Mouse (Mus musculus): Measurements from ENCODE around the gene Ctnnd2. TPM values are rescaled to one million over a fixed set of nuclear protein-coding genes. Genes with fewer than 3 reads are reported as not detected.

The Ctnnd2 gene
- polyA plus RNA-seq, 1 experiment from 2014 or later: 2.0 TPM

DNA sequence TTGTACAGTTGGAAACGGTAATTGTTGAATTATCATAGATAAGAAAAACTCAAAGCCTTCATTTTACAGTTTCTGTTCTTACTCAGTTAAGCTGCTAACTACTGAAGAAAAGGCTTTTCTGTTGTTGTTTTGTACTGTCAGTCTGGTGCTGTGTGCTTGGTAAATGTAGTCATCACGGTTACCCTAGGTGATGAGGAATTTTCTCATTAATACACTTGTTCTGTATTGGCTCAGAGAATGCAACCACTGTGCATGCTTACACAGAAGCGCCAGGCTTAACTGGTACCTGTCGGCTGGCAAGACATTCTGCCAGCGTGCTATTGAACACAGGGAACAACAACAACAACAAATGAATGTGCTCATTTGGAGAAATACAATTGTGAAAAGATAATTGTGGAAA lies 103.3 kb downstream of the Ctnnd2 start:
- H3K9ac ChIP-seq: no peak overlapping the region
- 90% methylated on average over 5 of the region's 5 CpGs for WGBS
- ATAC-seq: no peak

DNA sequence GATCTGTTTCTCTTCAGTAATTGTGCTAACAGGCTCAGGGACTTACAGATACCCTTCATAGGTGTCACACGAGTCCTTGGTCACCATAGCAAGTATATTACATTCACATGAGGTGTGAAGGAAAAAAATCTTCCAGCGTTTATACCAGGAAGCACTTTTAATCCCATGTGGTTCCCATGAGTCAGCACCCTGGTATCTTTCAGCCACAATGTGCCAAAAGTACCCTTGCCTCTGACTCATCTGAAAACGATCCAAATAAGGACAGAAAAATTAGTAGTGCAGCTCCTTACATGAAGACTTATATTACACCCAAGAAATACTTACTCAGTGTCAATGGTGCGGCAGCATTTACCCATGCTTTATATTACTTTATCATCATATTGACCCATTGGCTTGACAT lies 104.3 kb downstream of the Ctnnd2 start:
- H3K27ac ChIP-seq: no peak overlapping the region
- no peak for ATAC-seq
- no peaks in the 10 kb centered on the region for H3K27me3 ChIP-seq (replicated peaks)
- no peaks in the 10 kb centered on the region for H3K36me3 ChIP-seq
- H3K4me1 ChIP-seq (replicated peaks): no peaks in the 10 kb centered on the region
- H3K4me2 ChIP-seq (replicated peaks): no peak overlapping the region
- no peaks in the 10 kb centered on the region for H3K9me3 ChIP-seq
- no peak overlapping the region for H3K4me3 ChIP-seq (replicated peaks)
- WGBS: 80% methylated on average over 4 of the region's 4 CpGs
- no peak overlapping the region for H3K9ac ChIP-seq

More for the DNA sequence above, 103.3 kb downstream of the Ctnnd2 start:
- Histone ChIP-seq H3K9me3 (no peaks in the 10 kb centered on the region), H3K27me3 (replicated peaks) (no peaks in the 10 kb centered on the region), H3K4me3 (replicated peaks) (no peak overlapping the region), H3K36me3 (no peaks in the 10 kb centered on the region), H3K4me1 (replicated peaks) (no peaks in the 10 kb centered on the region), H3K27ac (no peak overlapping the region), H3K4me2 (replicated peaks) (no peak overlapping the region)

DNA sequence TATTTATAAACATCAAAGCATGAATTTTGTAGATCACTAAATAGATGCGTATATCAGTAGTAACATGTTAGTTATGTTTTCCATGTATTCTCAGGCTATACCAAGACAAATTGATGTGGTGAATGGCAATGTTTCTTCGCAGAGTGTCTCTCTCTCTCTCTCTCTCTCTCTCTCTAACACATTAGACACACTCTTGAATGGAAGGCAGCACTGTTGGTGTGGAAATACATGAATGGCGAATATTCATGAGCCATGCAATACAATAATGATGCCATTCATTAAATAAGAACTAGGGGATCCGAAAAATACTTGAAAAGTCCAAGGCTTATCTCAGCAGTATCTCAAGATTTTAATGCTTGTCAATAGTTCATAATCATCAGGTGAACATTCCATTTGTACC lies 106.2 kb downstream of the Ctnnd2 start:
- 88% methylated on average over 4 of the region's 4 CpGs for WGBS
- Histone ChIP-seq H3K4me1 (replicated peaks) (no peaks in the 10 kb centered on the region), H3K9ac (no peak overlapping the region), H3K27ac (no peak overlapping the region), H3K4me3 (replicated peaks) (no peak overlapping the region), H3K9me3 (no peaks in the 10 kb centered on the region), H3K4me2 (replicated peaks) (no peak overlapping the region), H3K36me3 (no peaks in the 10 kb centered on the region), H3K27me3 (replicated peaks) (no peaks in the 10 kb centered on the region)
- no peak for ATAC-seq

DNA sequence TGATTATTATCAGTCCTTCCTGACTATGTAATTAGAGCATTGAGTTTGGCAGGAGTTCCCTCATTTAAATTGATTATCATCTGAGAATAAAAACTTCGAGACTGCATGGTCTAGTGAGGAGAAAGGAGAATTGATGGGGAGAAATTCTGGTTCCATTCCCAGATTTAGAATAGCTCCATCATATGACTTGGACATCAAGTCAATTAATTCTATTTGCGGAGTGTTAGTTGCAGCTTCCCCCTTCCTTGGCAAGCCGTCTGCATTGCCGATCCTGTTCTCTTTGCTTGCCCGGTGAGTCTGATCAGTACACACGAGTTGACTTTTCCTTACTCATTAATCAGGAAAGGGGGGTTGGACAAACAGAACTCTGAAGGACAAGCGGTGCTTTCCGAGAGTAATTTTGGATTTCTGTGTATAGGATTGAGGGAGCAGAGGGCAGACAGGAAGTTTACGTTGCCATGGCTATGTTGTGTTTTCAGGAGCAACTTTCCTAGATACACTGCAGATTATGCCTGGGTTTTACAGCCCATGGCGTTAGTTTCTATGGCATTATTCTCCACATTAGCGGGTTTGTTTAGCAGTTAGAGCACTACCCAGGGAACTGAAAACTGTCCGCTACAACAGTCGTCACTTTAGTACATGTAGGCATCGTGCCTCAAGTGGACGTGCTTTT lies 113.3 kb downstream of the Ctnnd2 start:
- Histone ChIP-seq H3K9me3 (no peaks in the 10 kb centered on the region), H3K27ac (no peak overlapping the region), H3K9ac (no peak overlapping the region), H3K4me1 (replicated peaks) (no peaks in the 10 kb centered on the region), H3K27me3 (replicated peaks) (no peaks in the 10 kb centered on the region), H3K36me3 (no peaks in the 10 kb centered on the region), H3K4me3 (replicated peaks) (no peak overlapping the region), H3K4me2 (replicated peaks) (peak overlapping the region; percentile 36)
- 43% methylated on average over 15 of the region's 15 CpGs for WGBS
- no peak for ATAC-seq

GRCm38 (mm10) chr15:30286245-30286642 lies 113.9 kb downstream of the Ctnnd2 start:
- H3K4me1 ChIP-seq (replicated peaks): no peaks in the 10 kb centered on the region
- H3K9ac ChIP-seq: no peak overlapping the region
- H3K27me3 ChIP-seq (replicated peaks): no peaks in the 10 kb centered on the region
- H3K9me3 ChIP-seq: no peaks in the 10 kb centered on the region
- H3K27ac ChIP-seq: no peak overlapping the region
- WGBS: 74% methylated on average over 7 of the region's 7 CpGs
- H3K36me3 ChIP-seq: no peaks in the 10 kb centered on the region
- no peak overlapping the region for H3K4me3 ChIP-seq (replicated peaks)
- no peak for ATAC-seq
- peak overlapping the region; percentile 36 for H3K4me2 ChIP-seq (replicated peaks)

DNA sequence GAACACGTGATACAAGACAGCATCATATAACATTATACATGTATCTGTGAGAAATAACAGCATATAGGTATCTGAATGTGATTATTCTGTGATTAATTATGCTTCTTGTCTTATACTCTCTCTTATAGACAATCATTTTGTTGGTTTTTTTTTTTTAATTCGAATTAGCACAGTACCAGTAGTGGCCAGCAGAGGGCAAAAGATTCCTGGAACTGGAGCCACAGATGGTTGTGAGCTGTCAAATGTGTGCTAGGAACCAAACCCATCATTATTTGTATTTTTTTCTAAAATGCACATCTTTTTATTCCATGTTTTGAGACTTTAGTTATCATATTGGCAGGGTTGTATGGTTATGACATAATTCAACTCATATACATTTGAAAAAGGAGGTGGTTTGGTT lies 130.4 kb downstream of the Ctnnd2 start:
- Histone ChIP-seq H3K4me1 (replicated peaks) (no peaks in the 10 kb centered on the region), H3K4me2 (replicated peaks) (no peak overlapping the region), H3K27me3 (replicated peaks) (no peaks in the 10 kb centered on the region), H3K27ac (no peak overlapping the region), H3K9me3 (no peaks in the 10 kb centered on the region), H3K4me3 (replicated peaks) (no peak overlapping the region), H3K36me3 (no peaks in the 10 kb centered on the region), H3K9ac (no peak overlapping the region)
- 69% methylated on average over 2 of the region's 2 CpGs for WGBS
- no peak for ATAC-seq

- Histone ChIP-seq H3K4me3 (replicated peaks) (no peak overlapping the region), H3K36me3 (no peaks in the 10 kb centered on the region), H3K4me1 (replicated peaks) (no peaks in the 10 kb centered on the region), H3K27me3 (replicated peaks) (no peaks in the 10 kb centered on the region), H3K9ac (no peak overlapping the region), H3K27ac (no peak overlapping the region), H3K9me3 (no peaks in the 10 kb centered on the region), H3K4me2 (replicated peaks) (no peak overlapping the region)
- 92% methylated on average over 7 of the region's 7 CpGs for WGBS
- no peak for ATAC-seq
Observed at GRCm38 (mm10) chr15:30306437-30306836, 134.0 kb downstream of the Ctnnd2 start.

GRCm38 (mm10) chr15:30322543-30322942 lies 150.2 kb downstream of the Ctnnd2 start:
- no peak overlapping the region for H3K4me3 ChIP-seq (replicated peaks)
- no peak overlapping the region for H3K27ac ChIP-seq
- no peaks in the 10 kb centered on the region for H3K27me3 ChIP-seq (replicated peaks)
- H3K9ac ChIP-seq: no peak overlapping the region
- H3K36me3 ChIP-seq: no peaks in the 10 kb centered on the region
- no peak for ATAC-seq
- WGBS: 49% methylated on average over 2 of the region's 2 CpGs
- no peaks in the 10 kb centered on the region for H3K4me1 ChIP-seq (replicated peaks)
- H3K4me2 ChIP-seq (replicated peaks): no peak overlapping the region
- no peaks in the 10 kb centered on the region for H3K9me3 ChIP-seq

GRCm38 (mm10) chr15:30333336-30334310 lies 161.2 kb downstream of the Ctnnd2 start:
- no peaks in the 10 kb centered on the region for H3K4me1 ChIP-seq (replicated peaks)
- H3K4me3 ChIP-seq (replicated peaks): no peak overlapping the region
- H3K9me3 ChIP-seq: no peaks in the 10 kb centered on the region
- 65% methylated on average over 2 of the region's 2 CpGs for WGBS
- no peak overlapping the region for H3K27ac ChIP-seq
- no peaks in the 10 kb centered on the region for H3K27me3 ChIP-seq (replicated peaks)
- ATAC-seq: no peak
- no peaks in the 10 kb centered on the region for H3K36me3 ChIP-seq
- H3K9ac ChIP-seq: no peak overlapping the region
- no peak overlapping the region for H3K4me2 ChIP-seq (replicated peaks)

- Histone ChIP-seq H3K4me3 (replicated peaks) (no peak overlapping the region), H3K27ac (no peak overlapping the region), H3K9ac (no peak overlapping the region), H3K4me2 (replicated peaks) (no peak overlapping the region), H3K4me1 (replicated peaks) (no peaks in the 10 kb centered on the region), H3K9me3 (no peaks in the 10 kb centered on the region), H3K27me3 (replicated peaks) (no peaks in the 10 kb centered on the region), H3K36me3 (no peaks in the 10 kb centered on the region)
- peak; percentile 66 for ATAC-seq
- WGBS: 37% methylated on average over 6 of the region's 6 CpGs
Observed at GRCm38 (mm10) chr15:30338585-30339197, 166.3 kb downstream of the Ctnnd2 start.

DNA sequence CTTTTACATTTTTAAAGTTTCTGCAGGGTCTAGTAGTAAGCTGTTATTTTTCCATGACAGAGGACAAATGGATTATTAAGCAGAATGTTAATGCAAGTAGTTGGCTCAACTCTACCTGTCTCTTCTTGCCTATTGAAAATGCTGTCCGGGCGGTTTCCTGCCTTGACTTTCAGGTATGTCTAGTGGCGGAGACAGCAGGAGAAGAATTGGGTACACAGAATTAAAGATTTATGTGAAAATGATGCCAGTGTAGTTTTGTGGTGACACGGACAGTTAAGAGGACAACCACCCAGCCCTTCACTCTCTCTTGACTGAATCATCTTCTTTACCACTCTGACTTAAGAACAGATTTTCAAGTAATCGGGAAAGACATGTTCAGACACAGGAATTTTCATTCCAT lies 173.4 kb downstream of the Ctnnd2 start:
- WGBS: 96% methylated on average over 5 of the region's 5 CpGs
- Histone ChIP-seq H3K4me1 (replicated peaks) (no peaks in the 10 kb centered on the region), H3K9ac (no peak overlapping the region), H3K4me3 (replicated peaks) (no peak overlapping the region), H3K27ac (no peak overlapping the region), H3K4me2 (replicated peaks) (no peak overlapping the region), H3K36me3 (no peaks in the 10 kb centered on the region), H3K9me3 (no peaks in the 10 kb centered on the region), H3K27me3 (replicated peaks) (no peaks in the 10 kb centered on the region)
- no peak for ATAC-seq

DNA sequence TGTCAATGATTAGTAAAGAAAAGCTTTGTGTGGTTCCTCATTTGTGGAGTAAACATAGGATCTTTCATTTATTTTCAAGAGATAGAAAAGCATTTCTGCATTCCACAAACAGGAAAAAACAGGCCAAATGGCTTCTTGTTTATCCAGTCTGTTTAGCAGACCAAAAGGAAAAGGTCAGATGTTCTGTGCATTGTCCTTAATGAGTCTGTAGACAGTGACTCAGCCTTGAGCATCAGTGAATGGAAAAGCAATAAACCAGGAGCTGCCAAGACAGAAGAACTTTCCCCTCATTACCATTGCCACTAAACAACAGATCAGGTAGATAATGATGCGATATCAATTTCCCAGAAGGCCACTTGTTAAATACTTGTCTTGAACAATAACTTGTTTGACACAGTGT lies 192.1 kb downstream of the Ctnnd2 start:
- no peak overlapping the region for H3K4me2 ChIP-seq (replicated peaks)
- H3K9me3 ChIP-seq: no peaks in the 10 kb centered on the region
- no peak for ATAC-seq
- no peak overlapping the region for H3K4me3 ChIP-seq (replicated peaks)
- H3K27ac ChIP-seq: no peak overlapping the region
- no peak overlapping the region for H3K9ac ChIP-seq
- no peaks in the 10 kb centered on the region for H3K36me3 ChIP-seq
- no peaks in the 10 kb centered on the region for H3K27me3 ChIP-seq (replicated peaks)
- H3K4me1 ChIP-seq (replicated peaks): no peaks in the 10 kb centered on the region
- 93% methylated on average over 1 of the region's 1 CpGs for WGBS
